Mouse (Mus musculus) brain, embryonic 18.5 days (tissue): Measurements from ENCODE around the gene Tanc1.

Experiments used
- DNase-seq: peaks from one replicate; pipeline ENCODE4 v3.0.0-alpha.2; 2012; ENCODE audit warnings: low read depth, low spot score

Tanc1 gene

DNA sequence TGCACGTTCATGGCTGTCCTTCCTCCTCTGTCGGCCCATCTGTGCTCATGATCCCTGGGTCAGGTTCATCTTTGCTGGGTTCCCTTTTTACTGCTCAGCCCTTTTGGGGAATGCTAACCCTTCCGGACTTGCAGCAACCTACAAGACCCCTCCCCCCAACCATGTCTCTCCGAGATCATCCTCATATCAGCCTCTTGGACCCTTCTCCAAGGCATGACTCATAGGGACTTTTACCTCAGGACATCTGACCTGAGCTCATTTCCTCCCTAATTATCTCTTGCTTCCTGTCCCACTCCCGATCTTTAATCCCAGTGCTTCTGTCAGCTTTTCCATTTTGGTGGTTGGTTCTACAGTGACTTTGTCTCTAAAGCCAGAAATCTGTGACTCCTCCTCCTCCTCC lies 68.9 kb downstream of the Tanc1 start:
- no peak for DNase-seq

DNA sequence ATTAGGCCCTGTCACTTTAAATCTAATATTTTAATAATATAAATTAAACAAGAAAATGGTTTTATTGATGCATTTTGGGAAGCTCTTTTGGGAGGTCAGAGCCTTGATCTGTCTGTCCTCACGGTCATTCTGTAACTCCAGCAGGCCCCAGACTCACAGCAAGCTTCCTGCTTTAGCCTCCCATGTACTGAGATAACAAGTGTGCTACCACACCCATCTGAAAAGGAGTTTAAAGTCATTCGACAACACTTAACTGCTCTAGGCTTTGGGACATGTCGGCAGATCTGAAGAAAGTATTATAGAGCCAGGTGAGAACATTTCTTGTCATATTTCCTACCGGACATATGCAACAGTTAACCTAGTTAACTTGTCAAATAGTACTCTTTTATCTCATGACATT lies 69.3 kb downstream of the Tanc1 start:
- DNase-seq: no peak

DNA sequence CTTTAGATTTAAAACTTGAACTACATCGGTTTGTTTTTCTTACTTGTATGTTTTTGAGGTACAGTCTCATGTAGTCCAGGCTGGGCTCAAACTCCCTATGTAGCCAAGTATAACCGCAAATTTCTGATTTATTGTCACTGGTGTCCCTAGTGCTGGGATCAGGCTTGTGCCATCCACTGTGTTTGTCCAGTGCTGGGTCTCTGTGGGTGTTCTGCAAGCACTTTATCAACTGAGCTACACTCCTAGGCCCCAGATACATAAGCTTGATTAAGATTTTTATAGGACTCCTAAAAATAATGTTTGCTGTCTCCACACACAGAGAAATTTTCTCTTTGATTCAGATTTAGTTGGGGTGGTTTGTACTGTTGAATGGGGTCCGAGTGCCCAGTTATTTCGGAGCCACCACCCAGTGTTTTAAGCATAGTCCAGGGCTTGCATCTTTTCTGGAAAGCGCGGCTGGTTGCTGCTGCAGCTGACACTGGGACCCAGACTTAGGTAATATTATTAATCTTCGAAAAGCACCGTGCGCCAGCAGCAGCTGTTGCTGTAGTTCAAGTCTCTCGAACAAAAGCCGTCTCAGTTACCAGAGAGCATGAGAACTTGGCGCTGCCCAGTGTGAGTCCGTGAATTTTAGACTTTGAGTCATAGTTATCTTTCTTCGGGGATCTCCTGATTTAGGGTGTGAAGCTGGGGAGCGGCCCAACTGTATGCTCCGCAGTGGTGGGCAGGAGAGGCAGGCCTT lies 73.2 kb downstream of the Tanc1 start:
- no peak for DNase-seq

DNA sequence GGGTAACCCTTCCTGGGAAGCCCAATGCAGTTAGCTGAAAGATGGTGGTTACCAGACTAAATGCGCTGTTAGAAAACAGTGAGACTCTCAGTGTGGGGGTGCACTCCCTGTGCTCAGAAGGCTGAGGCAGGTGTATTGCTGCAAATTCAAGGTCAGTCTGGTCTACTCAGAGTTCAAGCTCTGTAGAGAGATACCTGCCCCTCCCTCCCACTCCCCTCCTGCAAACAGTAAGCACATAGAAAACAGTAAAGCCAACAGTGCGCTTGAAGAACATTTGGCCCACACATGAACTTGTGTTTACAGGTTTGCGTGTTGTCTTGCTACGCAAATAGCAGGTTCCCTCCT lies 73.7 kb downstream of the Tanc1 start:
- no peak for DNase-seq

DNA sequence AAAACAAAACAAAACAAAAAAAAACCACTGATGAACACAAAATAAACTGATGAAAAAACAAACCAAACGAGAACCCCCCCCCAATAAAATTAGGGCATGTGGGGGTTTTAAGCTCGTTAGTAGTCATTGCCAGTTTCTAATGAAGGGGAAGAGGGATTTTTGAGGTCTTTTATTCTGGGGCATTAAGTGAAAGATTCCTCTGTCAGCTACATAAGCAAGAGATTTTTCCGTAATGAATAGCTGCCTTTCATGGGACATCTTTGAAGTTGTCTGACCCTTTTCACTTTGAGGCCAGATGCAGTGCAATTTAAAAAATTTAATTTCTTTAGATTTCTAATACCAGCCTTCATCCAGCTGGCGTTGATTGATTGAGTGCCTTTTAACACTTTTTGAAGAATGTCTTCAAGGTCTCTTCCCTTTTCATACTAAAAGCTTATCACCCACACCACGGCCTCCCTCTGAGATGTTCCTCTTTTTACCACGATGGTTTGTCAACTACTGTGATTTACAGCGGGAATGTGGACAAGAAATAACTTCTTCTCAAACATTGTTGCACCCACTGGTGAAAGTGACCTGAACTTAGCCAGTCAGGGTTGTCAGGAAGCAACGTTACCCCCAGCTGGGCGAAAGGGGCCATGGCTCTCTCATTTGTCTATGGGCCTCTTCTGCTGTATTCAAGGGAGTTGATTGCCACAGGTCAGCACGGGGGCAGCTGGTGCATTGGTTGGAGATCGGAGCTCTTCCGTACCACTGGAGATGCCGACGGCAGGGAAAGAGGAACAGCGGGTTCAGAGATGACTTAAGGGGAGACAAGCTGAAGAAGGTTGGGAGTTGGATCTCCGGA lies 76.6 kb downstream of the Tanc1 start:
- DNase-seq: no peak

DNA sequence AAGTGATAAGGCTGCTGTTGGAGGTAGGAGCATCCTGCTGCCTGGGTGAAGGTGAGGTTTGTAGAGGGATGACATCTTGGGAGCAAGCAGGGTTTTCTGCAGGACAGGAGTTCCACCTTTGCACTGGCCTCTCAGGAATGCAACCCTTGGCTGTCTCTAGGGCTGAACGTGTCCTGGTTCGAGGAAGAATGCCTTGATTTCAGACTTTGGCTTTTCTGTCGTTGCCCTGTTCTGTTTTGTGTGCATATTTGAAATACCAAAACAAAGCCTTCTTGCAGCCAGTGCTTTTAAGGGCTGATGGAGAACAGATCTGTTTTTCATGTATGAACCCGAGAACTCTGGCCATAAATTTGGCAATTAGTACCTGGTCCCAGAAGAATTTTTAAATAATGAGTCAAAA lies 79.3 kb downstream of the Tanc1 start:
- no peak for DNase-seq

DNA sequence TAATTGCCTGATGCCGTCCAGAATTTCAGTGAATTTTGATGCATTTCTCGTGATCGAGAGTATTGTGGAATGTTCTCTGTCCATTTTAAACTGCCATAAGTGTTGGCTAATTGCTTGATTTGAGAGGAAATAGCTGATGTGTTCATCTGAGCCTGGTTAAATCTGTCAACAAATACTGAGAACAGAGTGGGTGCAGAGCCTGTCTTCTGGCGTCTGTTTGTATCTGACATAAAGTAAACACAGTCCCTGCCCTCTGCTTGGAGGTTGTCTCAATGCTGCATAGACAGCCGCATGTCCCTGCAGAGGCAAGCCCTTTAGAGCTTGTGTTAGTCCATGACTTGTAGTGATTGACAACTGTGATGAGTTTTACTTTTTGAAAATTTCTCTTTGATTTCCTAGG lies 81.6 kb downstream of the Tanc1 start:
- DNase-seq: no peak

DNA sequence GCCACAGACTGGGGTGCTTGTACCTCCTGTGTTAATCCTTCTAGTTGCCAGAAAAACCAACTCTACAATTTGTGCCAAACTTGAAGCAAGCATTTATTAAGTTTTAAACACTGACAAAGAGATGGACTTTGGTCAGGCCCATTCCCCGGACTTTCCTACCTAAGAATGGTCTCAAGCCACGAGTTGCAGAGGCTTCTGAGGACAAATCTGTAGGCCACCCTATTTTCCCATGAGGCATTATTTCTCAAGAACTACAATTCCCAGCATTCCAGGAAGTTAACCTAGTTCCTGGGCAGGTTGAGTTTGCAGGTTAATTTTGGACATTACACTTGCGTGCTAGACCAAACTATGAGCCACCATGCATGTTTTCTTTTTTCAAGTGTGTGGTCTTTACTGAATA lies 85.3 kb downstream of the Tanc1 start:
- no peak for DNase-seq

DNA sequence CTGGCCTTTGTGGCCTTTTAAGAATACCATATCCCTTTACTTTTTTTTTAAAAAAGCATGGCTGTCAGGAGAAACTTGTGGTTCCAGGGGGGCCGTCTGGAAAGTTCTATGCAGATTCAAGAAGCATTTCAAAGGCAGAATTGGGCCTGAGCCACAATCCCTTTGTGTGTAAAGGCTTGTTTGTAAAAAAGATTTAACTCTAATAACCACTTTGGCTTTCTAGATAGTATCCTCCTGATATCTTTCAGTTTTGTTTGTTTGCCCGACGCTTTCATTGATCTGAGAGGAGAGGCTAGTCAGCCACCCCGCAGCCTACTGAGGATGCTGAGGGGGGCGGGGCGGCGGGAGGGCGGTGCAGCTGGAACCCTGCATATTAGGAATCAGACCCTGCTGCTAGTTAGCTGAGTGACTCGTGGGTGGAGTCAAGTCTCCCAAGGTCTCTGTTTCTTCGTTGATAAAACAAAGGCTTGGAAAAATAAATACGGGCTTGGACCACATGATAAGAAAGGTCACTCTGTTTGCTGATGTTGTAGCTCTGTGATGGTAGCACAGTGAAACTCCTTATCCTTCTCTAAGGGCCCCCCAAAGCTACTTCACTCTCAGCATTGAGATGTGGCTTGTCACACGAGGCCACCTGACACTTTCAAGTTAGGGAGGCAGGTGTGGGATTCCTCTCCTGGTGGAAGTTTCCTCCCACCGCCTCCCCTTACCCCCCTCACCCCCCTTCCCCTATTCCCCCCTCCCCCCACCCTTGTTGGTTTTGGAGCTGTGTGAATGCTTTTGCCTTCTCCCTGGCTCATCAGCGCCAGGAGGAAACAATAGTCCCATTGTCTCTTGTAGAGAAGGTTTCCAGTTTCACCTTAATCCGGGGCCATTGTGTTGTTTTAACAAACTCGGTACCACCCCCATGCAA lies 86.1 kb downstream of the Tanc1 start:
- DNase-seq: no peak

DNA sequence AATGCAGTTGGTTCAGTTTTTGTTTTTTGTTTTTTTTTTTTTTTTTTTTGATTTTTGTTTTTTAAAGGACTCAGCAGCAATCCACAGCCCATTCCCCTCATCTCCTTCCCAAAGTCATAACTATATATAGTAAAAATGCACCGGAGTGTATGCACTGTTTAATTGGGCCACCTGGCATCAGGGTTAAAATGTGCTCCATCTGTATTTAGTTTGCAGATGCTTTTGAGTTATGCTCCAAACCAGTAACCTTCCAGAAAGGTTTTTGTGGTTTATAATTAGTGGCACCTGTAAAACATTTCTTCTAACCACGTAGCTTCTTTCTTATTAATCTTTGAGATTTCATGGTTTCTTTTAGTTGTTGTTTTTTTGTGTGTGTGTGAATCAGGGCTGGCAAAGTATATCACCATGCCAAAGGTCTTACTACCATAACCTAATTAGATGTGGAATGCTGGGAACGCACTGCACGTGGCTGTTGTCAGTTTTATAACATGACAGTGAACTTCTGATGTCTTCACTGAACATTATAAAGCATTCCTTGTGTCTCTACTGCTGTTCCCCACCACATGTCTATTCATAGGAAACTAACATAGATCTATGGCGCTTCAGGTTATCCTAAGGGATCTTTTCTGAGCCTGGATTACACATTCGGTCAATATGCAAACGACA lies 86.9 kb downstream of the Tanc1 start:
- no peak for DNase-seq

DNA sequence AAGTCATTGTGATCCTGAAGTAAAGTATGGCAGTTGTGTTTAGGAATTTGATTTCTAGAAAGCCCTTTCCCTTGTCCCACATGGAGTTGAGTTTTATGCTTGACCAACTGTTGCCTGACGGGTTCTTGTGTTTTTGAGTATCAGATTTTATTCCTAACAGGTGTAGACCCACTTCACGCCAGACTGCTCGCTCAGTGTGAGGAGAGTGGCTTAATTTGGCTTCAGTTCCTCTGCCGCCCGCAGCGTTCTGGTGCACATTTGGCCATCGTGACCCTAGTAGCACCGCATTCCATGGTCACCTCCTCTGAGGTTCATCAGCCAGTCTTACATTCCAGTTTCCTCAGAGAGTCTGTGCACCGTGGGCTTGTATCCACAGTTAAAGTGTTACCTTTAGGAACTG lies 88.1 kb downstream of the Tanc1 start:
- no peak for DNase-seq

DNA sequence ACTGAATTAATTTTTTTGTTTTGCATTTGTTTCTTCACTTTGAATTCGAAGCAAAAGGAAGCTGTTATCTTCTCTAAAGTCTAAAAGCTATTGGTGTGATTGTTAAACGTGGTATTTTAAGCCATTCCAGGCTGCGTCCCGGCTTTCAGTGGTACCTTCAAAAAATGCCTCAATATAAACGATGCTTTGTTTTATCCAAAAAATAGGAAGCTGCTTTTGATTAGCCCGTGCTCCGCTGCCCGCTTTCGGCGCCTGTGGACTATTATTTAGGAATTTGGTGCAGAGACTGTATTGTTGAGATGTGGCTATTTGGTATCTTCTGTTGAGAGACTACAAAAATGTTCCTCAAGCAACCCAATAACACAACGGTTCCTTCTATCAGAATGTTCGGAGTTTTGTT lies 93.4 kb downstream of the Tanc1 start:
- DNase-seq: no peak

DNA sequence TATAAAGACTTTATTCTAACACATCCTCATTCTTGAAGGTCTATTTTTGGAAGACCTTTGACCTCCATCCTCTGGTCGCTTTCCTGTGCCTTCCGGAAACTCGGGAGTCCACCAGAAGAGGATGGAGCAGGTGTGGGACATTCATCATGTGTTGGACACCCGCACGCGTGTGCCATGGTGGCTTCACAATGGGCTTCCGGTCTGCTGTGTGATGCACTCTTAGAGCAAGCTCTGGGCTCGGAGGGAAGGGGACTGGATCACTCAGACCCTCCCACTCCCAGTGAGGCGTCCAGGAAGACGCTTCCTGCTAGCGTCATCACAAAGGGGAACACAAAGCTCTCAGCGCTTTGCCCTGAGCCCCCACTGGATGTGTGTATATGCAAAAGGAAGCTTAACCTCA lies 95.0 kb downstream of the Tanc1 start:
- DNase-seq: no peak

DNA sequence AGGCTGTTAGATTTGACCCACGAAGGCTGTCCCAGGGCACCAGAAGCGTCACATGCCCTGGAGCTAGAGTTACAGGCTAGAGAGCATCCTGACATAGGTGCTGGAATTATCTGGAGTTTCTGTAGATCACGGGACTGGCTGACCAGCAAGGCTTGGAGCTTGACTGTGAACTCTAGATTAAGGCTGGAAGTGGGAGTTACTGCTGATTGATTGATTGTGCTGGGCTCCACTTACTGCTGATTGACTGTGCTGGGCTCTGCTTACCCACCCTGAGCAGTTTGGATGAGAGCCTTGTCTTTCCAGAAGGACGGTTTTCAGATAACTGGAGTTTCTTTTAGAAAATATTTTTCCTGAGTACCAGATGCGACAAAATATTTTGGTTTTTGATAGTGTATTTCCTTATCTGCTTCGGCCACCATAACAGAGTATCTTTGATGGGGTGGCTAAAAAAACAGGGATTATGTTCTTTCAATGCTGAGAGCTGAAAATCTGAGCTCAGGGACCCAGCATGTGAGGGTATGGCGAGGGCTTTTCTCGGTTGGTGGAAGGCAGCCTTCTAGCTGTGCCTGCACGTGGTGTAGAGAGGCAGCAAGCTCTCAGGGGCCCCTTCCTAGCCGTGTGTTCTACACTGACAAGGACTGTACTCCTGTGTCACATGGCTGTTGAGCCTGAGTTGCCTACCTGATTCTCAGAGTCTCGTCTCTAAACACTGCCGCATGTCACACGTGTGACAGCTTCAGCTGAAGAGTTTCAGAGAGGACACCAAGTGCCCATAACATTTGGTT lies 96.3 kb downstream of the Tanc1 start:
- no peak for DNase-seq

DNA sequence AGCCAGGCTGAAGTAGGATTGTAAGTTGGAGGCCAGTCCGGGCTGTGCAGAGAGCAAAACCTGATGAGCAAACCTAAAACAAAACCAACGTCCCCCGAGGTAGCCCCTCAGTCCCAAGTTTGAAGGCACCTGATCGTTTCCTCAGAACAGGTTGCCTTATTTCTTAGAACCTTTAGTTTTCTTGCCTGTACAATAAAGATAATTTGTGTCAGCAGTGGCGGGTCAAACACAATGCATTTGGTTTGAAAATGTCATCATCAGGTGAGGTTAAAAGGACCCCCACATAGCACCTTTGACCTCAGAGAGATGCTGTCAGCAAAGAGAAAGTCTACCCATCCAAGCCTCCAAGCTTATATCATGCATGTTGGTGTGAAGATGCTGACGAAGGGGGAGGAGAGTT lies 98.9 kb downstream of the Tanc1 start:
- no peak for DNase-seq

DNA sequence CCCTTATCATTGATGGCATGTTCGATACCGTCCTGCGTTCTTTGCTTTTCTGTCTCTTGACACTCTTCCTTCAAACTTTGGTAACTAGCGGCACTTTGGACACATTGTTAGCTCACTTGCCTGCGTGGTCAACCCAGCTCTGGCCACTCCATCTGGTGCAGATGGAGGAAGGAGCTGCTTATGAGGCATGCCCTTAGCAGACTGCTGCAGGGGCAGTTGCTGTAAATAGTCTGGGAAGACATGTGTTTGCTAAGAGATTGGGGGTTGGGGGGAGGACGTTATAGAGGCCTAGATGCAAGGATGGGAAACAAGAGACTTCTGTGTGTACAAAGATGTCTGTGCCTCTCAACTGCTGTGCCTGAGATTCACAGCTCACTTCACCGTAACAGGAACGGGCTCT lies 100.2 kb downstream of the Tanc1 start:
- DNase-seq: no peak

DNA sequence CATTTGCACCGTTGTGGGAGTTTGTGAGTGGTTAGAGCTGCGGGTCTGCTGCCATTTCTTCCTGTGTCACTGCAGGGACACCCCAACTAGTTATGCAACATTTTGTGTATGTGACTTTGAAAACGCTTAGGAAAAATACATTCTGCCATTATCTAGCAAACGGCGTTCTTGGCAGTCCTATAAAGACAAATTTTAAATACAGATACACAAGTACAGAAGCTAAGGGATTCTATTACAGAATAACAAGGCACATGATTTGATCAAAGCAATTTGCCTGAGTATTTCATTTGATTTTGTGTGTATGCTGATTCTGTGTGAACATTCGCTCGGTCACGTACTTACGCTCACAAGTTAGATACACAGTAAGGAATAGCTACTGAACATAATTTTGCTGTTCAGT lies 100.6 kb downstream of the Tanc1 start:
- no peak for DNase-seq

DNA sequence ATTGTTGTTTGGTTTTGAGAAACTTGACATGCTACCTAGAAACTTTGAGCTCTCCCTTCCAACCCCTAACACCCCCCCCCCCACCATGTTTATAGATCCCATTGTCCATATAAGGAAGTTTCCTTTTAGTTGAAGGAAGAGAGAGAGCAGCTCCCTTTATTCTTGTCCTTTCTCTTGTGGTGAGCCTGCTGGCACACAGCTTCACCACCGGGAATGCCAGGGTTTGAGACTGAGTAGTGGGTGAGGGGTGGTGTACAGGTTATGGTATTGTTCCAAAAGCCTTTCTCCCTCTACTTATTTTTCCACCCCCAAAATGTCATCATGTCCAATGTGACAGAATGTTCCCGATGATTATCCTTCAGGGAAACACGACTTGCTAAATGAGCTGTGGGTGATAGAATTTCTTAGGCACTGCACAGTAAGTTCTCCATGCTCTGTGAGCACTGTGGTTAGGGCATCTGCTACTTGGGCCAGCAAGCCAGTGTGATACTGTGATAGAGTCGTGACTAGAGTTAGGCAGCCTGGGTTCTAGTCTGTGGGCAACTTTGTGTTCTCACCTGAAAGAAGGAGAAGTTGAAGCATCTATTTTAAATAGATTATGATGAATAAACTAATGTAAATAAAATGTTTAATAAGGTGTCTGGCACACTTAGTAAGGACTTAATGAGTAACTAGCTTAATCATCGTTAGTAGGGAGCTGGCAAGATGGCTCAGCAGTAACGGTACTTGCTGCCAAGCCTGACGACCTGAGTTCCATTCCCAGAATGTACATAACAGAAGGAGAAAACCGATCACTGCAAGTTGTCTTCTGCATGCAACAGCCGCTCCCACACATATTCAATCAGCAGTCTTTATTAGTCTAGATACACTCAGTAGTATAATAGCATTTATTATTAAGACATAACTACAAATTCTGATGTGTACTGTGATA lies 102.0 kb downstream of the Tanc1 start:
- no peak for DNase-seq

DNA sequence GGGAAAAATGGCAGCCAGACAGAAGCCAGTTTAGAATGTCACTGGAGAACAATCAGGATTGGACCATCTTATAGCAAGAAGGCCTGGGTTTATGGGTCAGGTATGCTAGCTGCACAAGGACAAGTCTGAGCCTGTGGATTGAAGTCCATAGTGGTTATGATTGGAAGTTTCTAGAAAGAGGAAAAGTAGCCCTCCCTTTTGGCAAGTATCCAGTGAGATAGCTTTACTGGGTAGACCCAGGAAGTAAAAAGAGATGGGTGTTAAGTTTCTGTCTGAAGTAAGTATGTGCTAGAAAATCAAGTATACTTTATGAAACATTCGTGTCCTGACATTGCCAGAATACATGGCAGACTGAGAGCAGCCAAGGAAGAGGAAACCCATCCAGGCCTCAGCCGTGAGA lies 103.2 kb downstream of the Tanc1 start:
- no peak for DNase-seq

DNA sequence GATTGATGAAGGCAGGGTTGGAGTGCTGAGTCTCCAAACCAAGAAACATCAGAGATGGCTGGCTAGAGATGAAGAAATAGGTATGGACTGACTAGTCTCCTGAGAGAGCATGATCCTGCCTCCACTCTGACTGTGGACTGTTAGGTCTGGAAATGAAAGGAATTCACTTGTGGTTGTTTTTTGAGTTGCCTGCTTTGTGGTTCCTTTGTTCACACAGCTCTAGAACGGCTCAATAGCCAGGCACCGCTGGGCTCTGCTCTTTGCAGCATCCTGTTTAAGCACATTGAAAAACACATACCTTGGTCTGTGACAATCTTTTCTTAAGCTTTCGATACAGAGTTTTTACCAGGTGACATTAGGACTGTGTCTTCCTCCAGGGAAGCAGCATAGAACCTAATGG lies 104.6 kb downstream of the Tanc1 start:
- DNase-seq: no peak
